Mouse (Mus musculus): ENCODE results near the gene Dock11.

Gene Dock11

GRCm38 (mm10) chrX:36111622-36112421 lies 223.2 kb downstream of the Dock11 start, which contains the start of gene Il13ra1:
TSS of gene Il13ra1 (plus strand) at chrX:36112110.
- DNase-seq, result peak; percentile 21

- no peak for DNase-seq
Measured at GRCm38 (mm10) chrX:36112422-36112750, 223.8 kb downstream of the Dock11 start.

- no peak for DNase-seq
Measured at GRCm38 (mm10) chrX:36115171-36115570, 226.5 kb downstream of the Dock11 start.
